Mouse (Mus musculus) adrenal gland, postnatal 4 days (tissue): ENCODE measurements at regions not wholly inside any gene's neighbourhood (a gene's known extent, or its start where the extent isn't known, plus 50 kb on each side); places are given as distances from the start of the nearest gene placed in this dataset.
A peak's percentile ranks its signal among the peaks of the same experiment; 100 is the strongest.

Experiments used
- DNase-seq, 2 experiments: peaks; one replicate each; pipeline ENCODE4 v3.0.0; 2021 to 2022; ENCODE audit warnings: low spot score in 2 of 2, mixed read lengths in 2 of 2

GRCm38 (mm10) chr2:75556744-75557143, 102.3 kb upstream of the Hnrnpa3 start:
- DNase-seq, result no peak

DNA sequence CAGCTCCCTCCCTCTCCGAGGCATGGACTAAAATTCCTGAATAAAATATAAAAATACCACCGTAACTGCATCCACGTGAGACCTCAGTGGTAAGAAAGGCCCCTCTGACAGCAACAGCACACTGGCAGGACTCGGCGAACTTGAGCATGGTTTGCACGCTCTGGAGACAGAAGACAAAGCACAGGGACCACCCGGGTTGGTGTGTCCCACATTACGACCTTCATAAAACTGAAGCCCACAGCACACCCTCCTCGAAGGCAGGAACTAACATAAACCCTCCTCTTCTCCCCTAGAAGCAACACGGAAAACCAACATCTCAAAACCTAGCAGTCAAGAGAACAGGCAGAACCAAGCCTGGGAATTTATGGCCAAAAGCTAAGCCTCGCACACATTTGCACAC, 101.7 kb upstream of the Hnrnpa3 start:
- no peak for DNase-seq

GRCm38 (mm10) chr2:75559920-75560319, 99.1 kb upstream of the Hnrnpa3 start:
- no peak for DNase-seq

DNA sequence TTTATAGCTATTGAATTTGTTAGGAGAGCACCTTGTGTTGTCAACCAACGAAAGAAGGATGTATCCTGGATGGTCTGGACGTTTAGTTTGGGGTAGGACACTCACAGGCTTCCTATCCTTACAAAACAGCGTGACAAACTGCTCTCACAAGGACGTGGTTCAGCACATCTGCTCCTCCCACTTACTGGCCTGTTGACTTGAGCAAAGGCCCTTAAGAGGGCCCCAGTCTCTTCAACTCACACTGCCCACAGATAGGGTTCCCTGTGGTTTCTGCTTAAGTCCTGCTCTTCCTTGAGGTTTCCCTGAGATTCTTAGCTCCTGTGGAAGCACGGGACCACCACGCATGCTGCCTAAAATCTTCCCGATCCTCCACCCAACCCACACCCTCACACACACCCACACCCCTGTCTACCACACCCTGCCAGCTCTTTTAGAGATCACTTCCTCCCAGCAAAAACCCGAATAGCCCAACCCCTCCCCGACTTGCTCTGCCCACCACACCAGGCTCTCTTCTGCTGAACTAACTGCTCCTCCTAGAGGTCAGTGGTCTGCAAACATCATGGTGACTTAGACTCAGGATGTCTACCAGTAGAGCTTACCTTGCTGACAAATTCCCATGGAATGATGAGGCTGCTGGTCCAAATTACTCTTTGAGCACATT, 95.7 kb upstream of the Hnrnpa3 start:
- DNase-seq, result no peak

DNA sequence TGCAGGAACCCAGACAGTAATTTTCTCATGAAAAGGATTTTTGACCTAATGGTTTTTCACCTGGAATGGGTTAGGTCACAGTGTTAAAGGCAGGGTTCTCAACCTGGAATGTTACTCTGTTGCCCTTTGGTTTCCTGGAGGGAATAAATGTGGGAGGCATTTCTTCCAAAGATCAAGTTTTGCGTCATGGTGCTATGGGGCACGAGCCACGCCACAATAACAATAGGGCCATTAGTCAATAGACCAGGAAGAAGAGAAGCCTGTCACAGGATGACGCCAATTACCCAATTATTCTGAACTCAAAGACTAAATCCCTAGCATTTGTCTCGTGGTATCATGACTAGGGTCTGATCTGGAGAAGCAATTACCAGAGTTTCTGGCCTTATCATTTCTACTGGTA, 94.3 kb upstream of the Hnrnpa3 start:
- no peak for DNase-seq

- DNase-seq, result no peak
These were observed 91.9 kb upstream of the Hnrnpa3 start for GRCm38 (mm10) chr2:75567131-75567530.

GRCm38 (mm10) chr2:75569756-75570155, 89.3 kb upstream of the Hnrnpa3 start:
- no peak for DNase-seq

DNA sequence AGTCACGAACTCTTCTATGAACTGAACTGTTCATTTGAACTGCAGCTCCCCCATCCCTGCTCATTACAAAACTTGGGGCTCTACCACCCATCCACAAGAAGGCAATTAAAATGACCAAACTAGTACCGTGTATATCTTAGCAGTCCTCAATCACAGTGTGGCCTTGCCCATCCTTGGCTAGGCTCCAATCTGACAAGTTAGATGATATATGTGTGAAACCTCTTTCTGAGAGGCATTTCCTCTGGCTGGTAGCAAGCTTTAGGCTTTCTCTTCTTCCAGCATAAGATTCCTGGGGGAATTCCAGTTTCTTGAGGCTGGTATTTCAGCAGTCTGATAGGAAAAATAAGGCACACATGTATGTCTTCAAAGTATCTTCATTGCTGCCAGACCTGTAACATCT, 88.8 kb upstream of the Hnrnpa3 start:
- no peak for DNase-seq

GRCm38 (mm10) chr2:75584975-75585374, 74.1 kb upstream of the Hnrnpa3 start:
- DNase-seq, result peak; percentile 44 to 66

DNA sequence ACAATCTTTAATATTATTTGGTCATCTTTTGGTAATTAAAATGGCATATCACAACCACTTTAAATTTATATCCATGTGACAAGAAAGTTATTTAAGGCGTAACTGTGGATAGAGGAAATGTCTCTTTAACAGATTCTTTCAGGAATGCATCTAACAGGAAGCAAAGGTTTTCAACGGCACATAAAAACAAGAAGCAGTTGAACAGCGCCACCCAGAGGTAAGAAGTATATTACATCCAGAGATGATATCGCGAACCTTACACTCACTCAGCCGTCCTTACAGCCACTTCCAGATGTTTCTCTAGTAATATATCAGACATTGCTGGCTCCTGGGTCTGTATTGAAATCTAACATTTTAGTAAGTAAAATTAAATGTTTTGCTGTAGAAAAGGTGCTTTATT, 70.5 kb upstream of the Hnrnpa3 start:
- DNase-seq, result no peak

DNA sequence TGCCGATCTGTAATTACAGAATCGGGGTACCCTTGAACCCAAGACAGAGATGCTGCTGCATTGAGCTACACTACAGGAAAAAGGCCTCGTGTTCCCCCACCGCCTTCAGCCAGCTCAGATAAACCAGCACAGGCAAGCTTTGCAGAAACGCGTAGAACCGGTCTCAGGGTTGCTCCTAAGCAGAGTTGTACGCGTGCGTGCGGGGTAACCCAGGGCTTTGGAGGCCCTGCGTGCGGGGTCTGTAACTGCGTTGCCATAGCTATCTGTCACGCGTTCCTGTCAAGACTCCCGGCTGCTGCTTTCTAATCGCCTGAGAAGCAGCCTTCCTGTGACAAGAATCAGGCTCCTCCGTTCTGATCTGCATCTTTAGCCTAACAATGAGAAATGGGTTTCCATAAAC, 69.6 kb upstream of the Hnrnpa3 start:
- DNase-seq, result no peak

GRCm38 (mm10) chr2:75590175-75590574, 68.9 kb upstream of the Hnrnpa3 start:
- DNase-seq, result peak; percentile 68 to 77

- no peak for DNase-seq
These were observed 58.5 kb upstream of the Hnrnpa3 start for GRCm38 (mm10) chr2:75600511-75600910.

DNA sequence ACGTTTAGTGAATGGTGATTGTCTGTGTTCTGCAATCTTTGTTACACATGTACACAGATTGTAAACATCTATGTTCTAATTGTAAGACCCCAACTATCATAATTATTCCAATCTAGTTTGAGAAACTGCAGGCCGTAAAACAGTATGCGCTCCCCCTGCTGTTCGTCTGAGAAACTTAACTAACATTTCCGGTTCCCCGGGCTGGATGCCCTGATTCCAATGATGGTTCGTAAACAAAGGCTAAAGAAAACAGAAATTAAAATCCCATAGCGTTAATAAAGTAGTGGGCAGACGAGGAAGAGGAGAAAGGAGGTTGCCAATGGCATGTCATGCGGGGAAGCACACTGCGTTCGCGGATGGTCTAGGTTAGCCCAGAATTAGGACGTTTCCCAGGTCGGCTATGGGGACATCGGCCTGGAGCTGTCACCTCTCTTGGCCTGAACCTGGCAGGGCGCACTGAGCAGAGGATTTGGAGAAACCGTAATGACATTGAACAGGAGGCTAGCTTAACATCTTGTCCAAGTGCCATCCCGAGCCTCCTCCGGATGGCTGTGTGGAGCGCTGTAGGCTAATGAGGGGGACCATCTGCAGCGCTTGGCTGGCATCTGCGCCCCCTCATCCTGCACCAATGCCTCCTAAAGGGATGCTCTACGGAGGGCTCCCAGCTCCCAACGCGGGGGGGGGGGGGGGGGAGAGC, 55.7 kb upstream of the Hnrnpa3 start:
- no peak for DNase-seq

DNA sequence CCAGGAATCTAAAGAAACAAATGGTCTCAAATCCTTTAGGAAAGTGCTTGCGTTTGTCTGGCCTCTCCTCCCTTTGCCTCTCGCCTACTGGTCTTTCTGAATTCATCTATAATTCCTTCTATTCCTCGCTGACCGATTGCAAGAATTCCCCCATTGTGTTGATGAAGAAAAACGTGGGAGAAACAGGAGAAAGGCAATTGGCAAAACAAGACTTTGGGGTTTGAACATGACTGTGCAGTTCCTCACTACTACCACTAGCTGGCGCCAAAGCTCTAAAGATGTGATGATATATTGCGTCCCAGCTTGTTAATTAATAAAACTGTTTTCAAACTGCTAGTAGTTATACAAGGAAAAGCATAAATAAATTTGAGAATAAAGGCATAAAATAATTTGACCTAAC, 53.4 kb upstream of the Hnrnpa3 start:
- peak in 1 of 2 experiments; percentile 21 for DNase-seq

- no peak for DNase-seq
These were observed 51.8 kb upstream of the Hnrnpa3 start for GRCm38 (mm10) chr2:75607010-75607915.

DNA sequence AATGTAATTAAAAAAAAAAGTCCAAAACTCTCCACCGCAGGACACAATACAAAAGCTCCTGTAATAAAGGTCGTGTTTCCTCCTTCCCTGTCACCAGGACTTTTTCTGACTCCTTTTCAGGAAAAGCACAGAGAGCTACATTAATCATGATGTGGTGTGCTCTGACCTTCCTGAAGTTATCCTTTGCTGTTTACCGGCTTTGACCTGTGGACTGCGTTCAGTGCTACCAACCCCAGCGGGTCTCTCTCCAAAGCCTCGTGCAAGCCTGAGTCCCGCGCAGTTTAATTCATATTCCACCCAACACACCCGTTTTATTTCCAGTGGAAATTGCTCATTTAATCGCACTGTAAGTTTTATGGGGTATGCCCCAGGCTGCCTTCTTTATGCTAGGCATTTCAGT, 51.1 kb upstream of the Hnrnpa3 start:
- no peak for DNase-seq

GRCm38 (mm10) chr2:75608482-75608881, 50.6 kb upstream of the Hnrnpa3 start:
- no peak for DNase-seq

- DNase-seq, result no peak
These were observed 49.7 kb upstream of the Hnrnpa3 start for GRCm38 (mm10) chr2:75609150-75609946.
